Mouse (Mus musculus) stomach, postnatal 0 days (tissue): ENCODE measurements around the gene Atf2. TPM values are rescaled to one million over a fixed set of nuclear protein-coding genes. Genes with fewer than 3 reads are reported as not detected.

Source experiments
- ATAC-seq: fragments of 200-750 bp; cut with Nextera tagmentation; 2 replicates; pipeline ENCODE4 v1.8.0; 2017; ENCODE audit not compliant: low FRiP score, low TSS enrichment
- DNase-seq: peaks from one replicate; pipeline ENCODE4 v3.0.0-alpha.2; 2016; ENCODE audit warnings: low spot score
- H3K27ac ChIP-seq: fragments of 300-500 bp; sonication (generic); replicated peaks from 2 replicates; pipeline ENCODE4 v1.5.1; 2014; ENCODE audit warnings: mild to moderate bottlenecking, control low read depth
- H3K27me3 ChIP-seq: fragments of 300-500 bp; sonication (generic); 2 replicates; pipeline ENCODE4 v1.6.1; 2014; ENCODE audit warnings: low read length; ENCODE audit not compliant: control insufficient read depth, insufficient read depth
- H3K36me3 ChIP-seq: fragments of 300-500 bp; sonication (generic); 2 replicates; pipeline ENCODE4 v1.6.1; 2014; ENCODE audit warnings: low read length, mixed read lengths; ENCODE audit not compliant: control insufficient read depth, insufficient read depth
- H3K4me1 ChIP-seq: fragments of 300-500 bp; sonication (generic); replicated peaks from 2 replicates; pipeline ENCODE4 v1.6.1; 2014; ENCODE audit warnings: antibody characterized with exemption; ENCODE audit not compliant: control insufficient read depth, insufficient read depth
- H3K4me2 ChIP-seq: fragments of 300-500 bp; sonication (generic); replicated peaks from 2 replicates; pipeline ENCODE4 v1.6.1; 2014; ENCODE audit warnings: low read depth, mild to moderate bottlenecking, control low read depth, moderate library complexity
- H3K4me3 ChIP-seq: fragments of 300-500 bp; sonication (generic); 2 replicates; pipeline ENCODE4 v1.5.1; 2014; ENCODE audit warnings: low read depth, low read length, control low read depth
- H3K9ac ChIP-seq: fragments of 300-500 bp; sonication (generic); 2 replicates; pipeline ENCODE4 v1.6.1; 2014; ENCODE audit warnings: mild to moderate bottlenecking, low read length, control low read depth, mixed read lengths
- H3K9me3 ChIP-seq: fragments of 300-500 bp; sonication (generic); 2 replicates; pipeline ENCODE4 v1.6.1; 2016; ENCODE audit warnings: low read length; ENCODE audit not compliant: control insufficient read depth
- CTCF ChIP-seq: IDR thresholded peaks from 2 replicates; pipeline ENCODE4 v1.5.1; 2016; ENCODE audit warnings: antibody characterized with exemption, low read depth, mild to moderate bottlenecking, moderate library complexity
- EP300 ChIP-seq: optimal IDR thresholded peaks from 2 replicates; pipeline ENCODE3; 2016; ENCODE audit warnings: antibody characterized with exemption
- WGBS: fragments of 180-500 bp; shearing (Covaris S2); extraction: QIAGEN DNeasy Blood & Tissue Kit; methylation state at CpG from one replicate; pipeline ENCODE4 v1.1.7; 2014; 5-methylcytosine and 5-hydroxymethylcytosine counted together
- polyA plus RNA-seq: library from polyadenylated mRNA; unstranded; fragments of >200 nt; fragmentation: Nextera tagmentation; extraction: Ambion mirVana; gene quantifications from 2 replicates; pipeline ENCODE4 v1.2.1, GENCODE M21; 2015

The Atf2 gene
- polyA plus RNA-seq, 1 experiment from 2014 or later = 21.4 TPM

GRCm38 (mm10) chr2:73860046-73860624, 32.3 kb downstream of the Atf2 start:
- 63% methylated on average over 4 of the region's 4 CpGs for WGBS
- no peaks in the 10 kb centered on the region for H3K9me3 ChIP-seq
- H3K4me2 ChIP-seq = no peak overlapping the region
- no peaks in the 10 kb centered on the region for H3K36me3 ChIP-seq
- TF ChIP-seq EP300 (no peak), CTCF (no peak)
- no peak overlapping the region for H3K4me3 ChIP-seq
- no peaks in the 10 kb centered on the region for H3K4me1 ChIP-seq
- 0 out of 2 replicates have a peak overlapping the region, but pooled peaks have one; percentile 24 for H3K27ac ChIP-seq
- H3K27me3 ChIP-seq = no peaks in the 10 kb centered on the region
- H3K9ac ChIP-seq = no peak overlapping the region
- ATAC-seq (peak; percentile 21; the same call in 1 of the 2 replicates), DNase-seq (no peak)

- Histone ChIP-seq H3K36me3 (no peaks in the 10 kb centered on the region), H3K27me3 (no peaks in the 10 kb centered on the region), H3K9ac (no peak overlapping the region), H3K4me3 (no peak overlapping the region), H3K4me2 (no peak overlapping the region), H3K4me1 (no peaks in the 10 kb centered on the region), H3K27ac (no peak overlapping the region), H3K9me3 (no peaks in the 10 kb centered on the region)
- no peak for DNase-seq
- ATAC-seq = no peak
- TF ChIP-seq CTCF (no peak), EP300 (no peak)
Observed at GRCm38 (mm10) chr2:73857352-73857751, 35.1 kb downstream of the Atf2 start.

GRCm38 (mm10) chr2:73856246-73856645, 36.2 kb downstream of the Atf2 start:
- H3K9me3 ChIP-seq = no peaks in the 10 kb centered on the region
- DNase-seq = no peak
- no peak overlapping the region for H3K4me2 ChIP-seq
- no peaks in the 10 kb centered on the region for H3K36me3 ChIP-seq
- 59% methylated on average over 1 of the region's 1 CpGs for WGBS
- H3K27me3 ChIP-seq = no peaks in the 10 kb centered on the region
- H3K4me3 ChIP-seq = no peak overlapping the region
- no peak overlapping the region for H3K27ac ChIP-seq
- no peak for ATAC-seq
- no peaks in the 10 kb centered on the region for H3K4me1 ChIP-seq
- TF ChIP-seq EP300 = no peak
- no peak for TF ChIP-seq CTCF
- no peak overlapping the region for H3K9ac ChIP-seq

GRCm38 (mm10) chr2:73834406-73835015, 57.9 kb downstream of the Atf2 start:
- no peak overlapping the region for H3K27ac ChIP-seq
- H3K9ac ChIP-seq = no peak overlapping the region
- 0 out of 2 replicates have a peak, but pooled peaks cover 2% of the 10 kb centered on the region for H3K36me3 ChIP-seq
- H3K4me1 ChIP-seq = no peaks in the 10 kb centered on the region
- H3K9me3 ChIP-seq = no peaks in the 10 kb centered on the region
- WGBS = 60% methylated on average over 2 of the region's 2 CpGs
- TF ChIP-seq CTCF (no peak), EP300 (no peak)
- H3K4me2 ChIP-seq = no peak overlapping the region
- no peak for DNase-seq
- H3K4me3 ChIP-seq = no peak overlapping the region
- no peak for ATAC-seq
- H3K27me3 ChIP-seq = no peaks in the 10 kb centered on the region

- Histone ChIP-seq H3K4me3 (no peak overlapping the region), H3K4me1 (no peaks in the 10 kb centered on the region), H3K27me3 (no peaks in the 10 kb centered on the region), H3K27ac (no peak overlapping the region), H3K36me3 (peaks cover 5% of the 10 kb centered on the region; the same call in 1 of the 2 replicates), H3K9me3 (no peaks in the 10 kb centered on the region), H3K9ac (no peak overlapping the region), H3K4me2 (no peak overlapping the region)
- DNase-seq (no peak), ATAC-seq (no peak)
- WGBS = 53% methylated on average over 1 of the region's 1 CpGs
- TF ChIP-seq CTCF (no peak), EP300 (no peak)
Observed at GRCm38 (mm10) chr2:73833284-73833683, 59.2 kb downstream of the Atf2 start.

GRCm38 (mm10) chr2:73818742-73819141, 73.7 kb downstream of the Atf2 start:
- ATAC-seq = no peak
- H3K9me3 ChIP-seq = no peaks in the 10 kb centered on the region
- no peak overlapping the region for H3K9ac ChIP-seq
- TF ChIP-seq CTCF = no peak
- TF ChIP-seq EP300 = no peak
- no peak for DNase-seq
- 79% methylated on average over 4 of the region's 4 CpGs for WGBS
- no peak overlapping the region for H3K4me3 ChIP-seq
- no peak overlapping the region for H3K27ac ChIP-seq
- no peaks in the 10 kb centered on the region for H3K27me3 ChIP-seq
- H3K4me2 ChIP-seq = no peak overlapping the region
- H3K4me1 ChIP-seq = no peaks in the 10 kb centered on the region
- H3K36me3 ChIP-seq = no peaks in the 10 kb centered on the region
